Mouse (Mus musculus) embryonic facial prominence, embryonic 12.5 days (tissue): ENCODE results near the gene Bhlhe40. TPM values are rescaled to one million over a fixed set of nuclear protein-coding genes. Genes with fewer than 3 reads are reported as not detected.

Source experiments
- ATAC-seq: fragments of 200-750 bp; cut with Nextera tagmentation; 2 replicates; pipeline ENCODE4 v1.8.0; 2017; ENCODE audit not compliant: insufficient number of reproducible peaks, insufficient read depth, low FRiP score, low TSS enrichment
- H3K27ac ChIP-seq: fragments of 300-500 bp; sonication (generic); 2 replicates; pipeline ENCODE4 v1.5.1; 2016; ENCODE audit warnings: mild to moderate bottlenecking
- H3K27me3 ChIP-seq: fragments of 300-500 bp; sonication (generic); 2 replicates; pipeline ENCODE4 v1.6.1; 2016; ENCODE audit warnings: mild to moderate bottlenecking, moderate library complexity
- H3K36me3 ChIP-seq: fragments of 300-500 bp; sonication (generic); 2 replicates; pipeline ENCODE4 v1.6.1; 2016; ENCODE audit warnings: mild to moderate bottlenecking
- H3K4me1 ChIP-seq: fragments of 300-500 bp; sonication (generic); 2 replicates; pipeline ENCODE4 v1.6.1; 2016
- H3K4me2 ChIP-seq: fragments of 300-500 bp; sonication (generic); replicated peaks from 2 replicates; pipeline ENCODE4 v1.6.1; 2016; ENCODE audit warnings: mild to moderate bottlenecking, moderate library complexity
- H3K4me3 ChIP-seq: fragments of 300-500 bp; sonication (generic); 2 replicates; pipeline ENCODE4 v1.5.1; 2016; ENCODE audit warnings: mild to moderate bottlenecking
- H3K9ac ChIP-seq: fragments of 300-500 bp; sonication (generic); 2 replicates; pipeline ENCODE4 v1.6.1; 2016; ENCODE audit warnings: mild to moderate bottlenecking, moderate library complexity
- H3K9me3 ChIP-seq: fragments of 300-500 bp; sonication (generic); 2 replicates; pipeline ENCODE4 v1.6.1; 2016; ENCODE audit warnings: mild to moderate bottlenecking, moderate library complexity
- WGBS: fragments of 180-500 bp; shearing (Covaris S2); methylation state at CpG from one replicate; pipeline ENCODE4 v1.1.7; 2016; 5-methylcytosine and 5-hydroxymethylcytosine counted together
- polyA plus RNA-seq: library from polyadenylated mRNA; unstranded; fragments of >200 nt; fragmentation: Nextera tagmentation; extraction: Ambion mirVana; gene quantifications from 2 replicates; pipeline ENCODE4 v1.2.1, GENCODE M21; 2016

Gene Bhlhe40
- polyA plus RNA-seq, 1 experiment from 2014 or later = 3.1 TPM

GRCm38 (mm10) chr6:108709471-108710231 lies 49.2 kb downstream of the Bhlhe40 start:
- peaks cover 7% of the 10 kb centered on the region for H3K27me3 ChIP-seq
- no peaks in the 10 kb centered on the region for H3K36me3 ChIP-seq
- ATAC-seq = peak; percentile 81
- peaks cover 7% of the 10 kb centered on the region; the same call in 1 of the 2 replicates for H3K4me1 ChIP-seq
- no peak overlapping the region for H3K27ac ChIP-seq
- no peaks in the 10 kb centered on the region for H3K9me3 ChIP-seq
- peak overlapping the region; percentile 29; the same call in 1 of the 2 replicates for H3K9ac ChIP-seq
- peak overlapping the region; percentile 77 for H3K4me2 ChIP-seq
- peak overlapping the region; percentile 33 for H3K4me3 ChIP-seq
- under 1% methylated on average over 29 of the region's 29 CpGs for WGBS

- Histone ChIP-seq H3K9me3 (no peaks in the 10 kb centered on the region), H3K9ac (no peak overlapping the region), H3K4me2 (no peak overlapping the region), H3K27me3 (peaks cover 7% of the 10 kb centered on the region), H3K4me3 (no peak overlapping the region), H3K27ac (no peak overlapping the region), H3K36me3 (no peaks in the 10 kb centered on the region), H3K4me1 (peaks cover 7% of the 10 kb centered on the region; the same call in 1 of the 2 replicates)
- WGBS = 81% methylated on average over 3 of the region's 3 CpGs
- ATAC-seq = no peak
Observed at GRCm38 (mm10) chr6:108710667-108711066, 50.2 kb downstream of the Bhlhe40 start.

GRCm38 (mm10) chr6:108711192-108711964 lies 50.9 kb downstream of the Bhlhe40 start:
- no peak overlapping the region for H3K4me3 ChIP-seq
- no peaks in the 10 kb centered on the region for H3K9me3 ChIP-seq
- peaks cover 7% of the 10 kb centered on the region for H3K27me3 ChIP-seq
- no peaks in the 10 kb centered on the region for H3K36me3 ChIP-seq
- 81% methylated on average over 4 of the region's 4 CpGs for WGBS
- H3K27ac ChIP-seq = no peak overlapping the region
- H3K4me2 ChIP-seq = no peak overlapping the region
- H3K9ac ChIP-seq = no peak overlapping the region
- ATAC-seq = no peak
- peaks cover 7% of the 10 kb centered on the region; the same call in 1 of the 2 replicates for H3K4me1 ChIP-seq

GRCm38 (mm10) chr6:108712148-108712547 lies 51.7 kb downstream of the Bhlhe40 start:
- Histone ChIP-seq H3K4me1 (peaks cover 7% of the 10 kb centered on the region; the same call in 1 of the 2 replicates), H3K9ac (no peak overlapping the region), H3K36me3 (no peaks in the 10 kb centered on the region), H3K9me3 (no peaks in the 10 kb centered on the region), H3K4me3 (no peak overlapping the region), H3K27ac (no peak overlapping the region), H3K4me2 (no peak overlapping the region), H3K27me3 (peaks cover 7% of the 10 kb centered on the region)
- ATAC-seq = no peak

GRCm38 (mm10) chr6:108713175-108713974 lies 52.9 kb downstream of the Bhlhe40 start:
- H3K9ac ChIP-seq = no peak overlapping the region
- no peak for ATAC-seq
- peaks cover 7% of the 10 kb centered on the region for H3K27me3 ChIP-seq
- H3K36me3 ChIP-seq = no peaks in the 10 kb centered on the region
- H3K4me1 ChIP-seq = peaks cover 7% of the 10 kb centered on the region; the same call in 1 of the 2 replicates
- no peak overlapping the region for H3K4me2 ChIP-seq
- 55% methylated on average over 7 of the region's 7 CpGs for WGBS
- H3K4me3 ChIP-seq = no peak overlapping the region
- no peaks in the 10 kb centered on the region for H3K9me3 ChIP-seq
- no peak overlapping the region for H3K27ac ChIP-seq

Other genes starting within 250 kb of the Bhlhe40 start
- gene Arl8b, start 122.5 kb downstream of the Bhlhe40 start, polyA plus RNA-seq = 60.9 and 69.5 TPM in 2 replicates
- 22.2 and 26.0 TPM in 2 replicates for gene Edem1, start 168.0 kb downstream of the Bhlhe40 start, polyA plus RNA-seq